Mouse (Mus musculus): Measurements from ENCODE around the gene Tmem221. TPM values are rescaled to one million over a fixed set of nuclear protein-coding genes. Genes with fewer than 3 reads are reported as not detected.
A peak's percentile ranks its signal among the peaks of the same experiment; 100 is the strongest.

Gene Tmem221
- polyA plus RNA-seq, 1 experiment from 2014 or later: 0.56 TPM

DNA sequence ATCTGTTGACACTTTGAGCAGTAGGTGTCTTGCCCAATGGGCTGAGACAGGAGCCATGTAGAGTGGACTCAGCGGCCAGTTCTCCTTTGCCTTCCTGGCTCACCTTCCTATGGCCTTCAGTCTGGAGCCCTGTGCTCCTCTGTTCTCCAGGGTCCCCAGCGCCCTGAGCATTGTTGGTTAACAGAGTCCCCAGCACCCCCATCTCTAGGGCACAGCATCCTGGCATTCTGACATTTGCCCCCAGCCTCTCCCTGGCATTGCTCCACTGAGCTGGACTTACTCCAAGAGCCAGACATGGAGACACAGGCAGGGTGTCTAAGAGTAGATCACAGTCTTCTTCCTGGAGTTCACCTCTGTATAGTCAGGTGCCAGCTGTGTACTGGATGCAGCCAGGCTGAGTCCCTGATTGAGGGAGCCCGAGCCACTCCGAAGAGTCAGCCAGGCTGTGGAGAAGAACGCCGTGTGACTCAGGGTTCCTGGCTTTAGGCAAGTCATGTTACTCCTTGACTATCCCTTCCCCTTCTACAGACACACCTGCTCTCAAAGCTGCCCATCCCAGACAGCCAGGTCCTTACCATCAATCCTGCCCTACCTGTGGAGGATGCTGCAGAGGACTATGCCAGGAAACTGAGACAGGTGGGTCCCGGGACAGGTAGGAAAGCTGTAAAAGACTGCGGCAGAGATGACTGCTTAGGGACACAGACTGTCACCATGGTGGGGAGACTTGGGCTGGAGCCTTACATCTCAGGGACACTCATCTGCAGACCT is 35.1 kb upstream of the Tmem221 start:
- Histone ChIP-seq H3K27ac (no peak overlapping the region), H3K9ac (no peak overlapping the region), H3K4me1 (peaks cover 19% of the 10 kb centered on the region), H3K27me3 (no peaks in the 10 kb centered on the region), H3K36me3 (no peaks in the 10 kb centered on the region), H3K4me3 (no peak overlapping the region), H3K4me2 (replicated peaks) (peak overlapping the region; percentile 94; the same call in 1 of the 2 replicates), H3K9me3 (replicated peaks) (no peaks in the 10 kb centered on the region)
- 96% methylated on average over 8 of the region's 8 CpGs for WGBS
- ATAC-seq (ENCODE audit: low FRiP score): no peak

DNA sequence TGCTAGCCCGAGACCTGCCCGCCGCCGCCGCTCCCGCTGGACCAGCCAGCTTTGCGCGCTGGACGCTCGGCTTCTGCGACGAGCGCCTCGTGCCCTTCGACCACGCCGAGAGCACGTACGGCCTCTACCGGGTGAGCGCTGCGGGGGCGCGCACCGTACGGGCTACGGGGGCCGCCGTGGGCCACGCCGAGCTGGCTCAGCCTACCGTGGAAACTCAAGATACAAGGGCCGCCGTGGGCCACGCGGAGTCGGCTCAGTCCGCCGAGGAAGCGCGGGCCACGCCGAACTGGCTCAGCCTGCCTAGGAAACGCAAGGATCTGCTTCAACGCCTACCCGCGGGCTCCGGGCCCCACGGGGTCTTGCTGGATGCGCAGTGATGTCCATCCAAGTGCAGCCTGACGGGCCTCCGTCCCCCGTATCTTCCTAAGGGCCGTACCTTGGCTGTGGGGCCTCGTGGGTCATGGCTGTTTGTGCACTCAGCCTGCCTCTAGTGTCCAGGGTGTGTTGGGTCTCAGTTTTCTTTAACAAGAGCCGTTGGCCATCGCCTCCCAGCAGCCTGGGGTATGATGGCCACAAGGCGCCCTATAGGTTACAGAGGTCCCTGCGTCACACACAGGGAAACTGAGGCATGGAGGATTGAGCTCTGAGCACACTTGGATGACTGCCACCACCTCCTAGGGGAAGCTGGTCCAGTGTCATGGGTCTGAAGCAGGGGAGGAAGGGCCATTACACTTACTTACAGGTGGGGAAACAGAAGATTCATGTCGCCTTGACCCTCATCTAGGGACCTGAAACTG is 33.9 kb upstream of the Tmem221 start:
- WGBS: 6% methylated on average over 49 of the region's 60 CpGs
- ATAC-seq (ENCODE audit: low FRiP score): peak; percentile 71
- peak overlapping the region; percentile 94 for H3K4me2 ChIP-seq (replicated peaks)
- H3K36me3 ChIP-seq: no peaks in the 10 kb centered on the region
- no peaks in the 10 kb centered on the region for H3K9me3 ChIP-seq (replicated peaks)
- peaks cover 19% of the 10 kb centered on the region for H3K4me1 ChIP-seq
- H3K27ac ChIP-seq: peak overlapping the region; percentile 99
- H3K27me3 ChIP-seq: no peaks in the 10 kb centered on the region
- peak overlapping the region; percentile 86 for H3K4me3 ChIP-seq
- peak overlapping the region; percentile 93 for H3K9ac ChIP-seq

DNA sequence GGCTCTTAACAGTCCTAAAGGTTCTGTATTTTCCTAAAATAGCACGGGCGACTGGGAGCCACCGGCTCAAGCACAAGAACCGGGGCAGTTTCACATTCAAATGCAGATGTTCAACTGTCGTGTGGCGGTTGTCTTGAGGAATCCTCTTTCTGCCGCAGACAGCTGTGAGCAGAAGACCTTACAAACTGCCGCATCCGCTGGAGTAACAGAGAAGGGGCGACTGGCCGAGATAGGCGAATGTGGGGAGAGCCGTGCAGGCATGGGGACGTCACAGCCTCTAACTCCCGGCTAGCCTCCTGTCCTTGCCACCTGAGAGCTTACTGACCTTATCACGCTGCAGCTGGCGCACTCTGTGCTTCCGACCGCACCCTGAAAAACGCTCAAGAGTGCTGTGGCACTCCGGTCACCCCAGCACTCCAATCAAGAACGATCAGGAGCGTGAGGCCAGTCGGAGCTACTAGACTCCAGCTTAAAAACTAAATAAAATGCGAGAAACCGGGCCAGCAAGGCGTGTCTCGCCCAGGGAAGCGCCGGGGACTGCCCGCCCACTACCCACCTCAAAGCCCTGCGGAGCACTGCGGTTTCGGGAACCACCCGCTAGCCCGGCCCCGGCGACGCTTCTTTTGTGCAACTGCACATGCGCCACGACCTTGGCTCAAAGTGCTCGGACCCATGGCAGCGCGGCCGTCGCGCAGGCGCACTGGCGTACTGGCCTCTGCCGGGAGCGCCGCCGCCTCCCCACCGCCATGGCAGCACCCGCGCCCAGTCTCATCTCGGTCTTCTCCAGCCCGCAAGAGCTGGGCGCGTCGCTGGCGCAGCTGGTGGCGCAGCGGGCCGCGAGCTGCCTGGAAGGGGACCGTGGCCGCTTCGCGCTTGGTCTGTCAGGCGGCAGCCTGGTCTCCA is 33.1 kb upstream of the Tmem221 start, which contains the start of gene Pgls:
Gene Pgls (plus strand): TSS at position 706 of the 903 bp plus-strand sequence.
- 0 out of 2 replicates have a peak, but pooled peaks cover 6% of the 10 kb centered on the region for H3K36me3 ChIP-seq
- H3K4me2 ChIP-seq (replicated peaks): peak within 1 kb of the TSS; percentile 94
- H3K9me3 ChIP-seq (replicated peaks): no peaks in the 10 kb centered on the region
- WGBS: under 1% methylated on average over 69 of the region's 71 CpGs
- peaks cover 19% of the 10 kb centered on the region for H3K4me1 ChIP-seq
- H3K27me3 ChIP-seq: no peaks in the 10 kb centered on the region
- peak within 1 kb of the TSS; percentile 99 for H3K27ac ChIP-seq
- peak within 1 kb of the TSS; percentile 86 for H3K4me3 ChIP-seq
- peak; percentile 88 for ATAC-seq (ENCODE audit: low FRiP score)
- peak within 1 kb of the TSS; percentile 93 for H3K9ac ChIP-seq

DNA sequence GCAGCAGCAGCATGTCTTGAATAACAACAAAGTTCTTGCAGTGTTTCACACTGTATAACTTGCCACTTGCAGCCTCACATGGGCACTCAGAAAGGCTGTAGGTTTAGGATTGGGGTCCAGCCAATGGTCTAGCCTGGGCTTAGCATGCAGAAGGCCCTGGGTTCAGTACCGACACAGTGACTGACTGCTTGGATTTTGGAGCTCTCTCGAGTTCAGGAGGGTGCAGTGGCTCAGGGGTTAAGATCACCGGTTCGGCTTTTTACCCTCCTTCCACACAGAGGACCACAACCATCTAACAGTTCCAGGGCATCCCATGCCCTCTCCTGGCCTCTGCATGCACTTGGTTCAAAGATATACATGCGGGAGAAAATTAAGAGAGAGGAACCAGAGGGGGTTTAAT is 32.3 kb upstream of the Tmem221 start:
- Histone ChIP-seq H3K36me3 (peaks cover 8% of the 10 kb centered on the region), H3K4me3 (peak overlapping the region; percentile 86), H3K4me2 (replicated peaks) (peak overlapping the region; percentile 94), H3K9ac (peak overlapping the region; percentile 93), H3K4me1 (peaks cover 19% of the 10 kb centered on the region), H3K9me3 (replicated peaks) (no peaks in the 10 kb centered on the region), H3K27me3 (no peaks in the 10 kb centered on the region), H3K27ac (no peak overlapping the region)
- no peak for ATAC-seq (ENCODE audit: low FRiP score)
- 24% methylated on average over 5 of the region's 5 CpGs for WGBS

DNA sequence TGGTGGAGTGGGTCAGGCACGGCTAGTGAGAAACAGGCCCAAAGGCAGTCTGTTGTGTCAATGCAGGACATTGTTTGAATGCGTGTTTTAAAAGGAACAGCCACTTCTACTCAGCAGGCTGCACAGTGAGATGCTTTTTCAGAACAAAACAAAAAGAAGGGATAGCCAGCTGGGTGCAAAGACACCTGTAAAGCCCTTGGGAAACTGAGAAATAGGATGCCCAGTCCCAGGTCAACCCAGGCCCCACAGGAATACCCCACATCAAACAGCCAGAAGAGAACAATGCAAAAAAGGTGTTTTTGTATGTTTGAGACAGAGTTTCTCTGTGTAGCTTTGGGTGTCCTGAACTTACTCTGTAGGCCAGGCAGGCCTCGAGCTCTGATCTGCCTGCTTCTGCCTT is 30.1 kb upstream of the Tmem221 start:
- WGBS: 65% methylated on average over 3 of the region's 3 CpGs
- ATAC-seq (ENCODE audit: low FRiP score): no peak
- H3K4me2 ChIP-seq (replicated peaks): no peak overlapping the region
- no peaks in the 10 kb centered on the region for H3K27me3 ChIP-seq
- H3K4me3 ChIP-seq: no peak overlapping the region
- H3K36me3 ChIP-seq: peaks cover 30% of the 10 kb centered on the region
- H3K4me1 ChIP-seq: peaks cover 19% of the 10 kb centered on the region
- H3K9me3 ChIP-seq (replicated peaks): no peaks in the 10 kb centered on the region
- H3K9ac ChIP-seq: no peak overlapping the region
- no peak overlapping the region for H3K27ac ChIP-seq

DNA sequence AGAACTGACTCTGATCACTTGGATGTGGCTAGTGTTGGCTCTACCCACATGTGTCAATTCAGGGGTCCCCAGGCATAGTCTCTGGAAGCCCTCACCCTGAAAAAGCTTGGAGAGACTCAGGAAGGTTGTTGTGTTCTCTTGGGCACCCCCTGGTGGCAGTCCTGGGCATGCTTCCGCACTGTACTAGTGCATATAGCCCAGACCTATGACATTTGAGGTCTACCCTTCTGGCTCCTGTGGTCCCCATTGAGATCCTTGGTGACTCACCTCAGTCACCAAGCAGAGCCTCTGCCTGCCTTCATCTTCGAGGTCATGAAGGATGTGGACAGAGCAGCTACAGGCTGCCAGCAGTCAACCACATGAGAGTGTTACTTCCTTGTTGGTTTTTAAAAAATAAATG is 28.2 kb upstream of the Tmem221 start:
- Histone ChIP-seq H3K4me3 (no peak overlapping the region), H3K27me3 (no peaks in the 10 kb centered on the region), H3K4me1 (peaks cover 8% of the 10 kb centered on the region), H3K27ac (no peak overlapping the region), H3K9ac (no peak overlapping the region), H3K4me2 (replicated peaks) (no peak overlapping the region), H3K36me3 (peaks cover 32% of the 10 kb centered on the region), H3K9me3 (replicated peaks) (no peaks in the 10 kb centered on the region)
- 88% methylated on average over 2 of the region's 2 CpGs for WGBS
- ATAC-seq (ENCODE audit: low FRiP score): no peak

DNA sequence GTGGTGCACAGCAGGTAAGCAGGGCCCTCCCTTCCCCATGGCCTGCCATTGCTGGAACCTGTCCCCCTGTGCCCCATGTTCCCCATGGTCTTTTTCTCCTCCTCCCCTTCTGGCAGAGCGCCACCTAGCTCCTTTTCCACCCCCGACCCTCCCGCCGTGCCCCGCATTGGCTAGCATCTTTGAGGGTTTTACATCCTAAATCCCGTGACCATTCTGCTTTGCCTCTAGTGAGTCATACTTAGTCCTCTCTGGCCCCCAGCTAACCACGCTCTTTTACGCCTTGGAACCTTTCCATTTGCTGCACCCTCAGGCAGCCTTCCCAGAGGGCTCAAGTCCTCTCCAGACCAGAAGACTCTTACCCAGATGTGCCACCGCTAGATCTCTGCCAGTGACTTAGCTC is 21.5 kb upstream of the Tmem221 start:
- H3K4me3 ChIP-seq: no peak overlapping the region
- WGBS: 41% methylated on average over 9 of the region's 9 CpGs
- no peaks in the 10 kb centered on the region for H3K9me3 ChIP-seq (replicated peaks)
- peaks cover 4% of the 10 kb centered on the region; the same call in 1 of the 2 replicates for H3K4me1 ChIP-seq
- no peak; the same call in 1 of the 2 replicates for ATAC-seq (ENCODE audit: low FRiP score)
- no peak overlapping the region for H3K9ac ChIP-seq
- H3K27me3 ChIP-seq: peaks cover 8% of the 10 kb centered on the region; the same call in 1 of the 2 replicates
- peaks cover 33% of the 10 kb centered on the region for H3K36me3 ChIP-seq
- H3K4me2 ChIP-seq (replicated peaks): no peak overlapping the region
- no peak overlapping the region for H3K27ac ChIP-seq

DNA sequence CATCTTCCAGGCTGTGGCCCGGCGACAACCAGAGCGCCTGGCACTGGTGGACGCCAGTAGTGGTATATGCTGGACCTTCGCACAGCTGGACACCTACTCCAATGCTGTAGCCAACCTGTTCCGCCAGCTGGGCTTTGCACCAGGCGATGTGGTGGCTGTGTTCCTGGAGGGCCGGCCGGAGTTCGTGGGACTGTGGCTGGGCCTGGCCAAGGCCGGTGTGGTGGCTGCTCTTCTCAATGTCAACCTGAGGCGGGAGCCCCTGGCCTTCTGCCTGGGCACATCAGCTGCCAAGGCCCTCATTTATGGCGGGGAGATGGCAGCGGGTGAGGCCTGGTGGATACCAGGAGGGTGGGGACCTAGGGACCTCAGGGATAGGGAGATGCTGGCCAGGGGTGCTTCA is 20.8 kb upstream of the Tmem221 start:
- WGBS: 92% methylated on average over 14 of the region's 14 CpGs
- Histone ChIP-seq H3K36me3 (peaks cover 26% of the 10 kb centered on the region), H3K4me3 (no peak overlapping the region), H3K9me3 (replicated peaks) (no peaks in the 10 kb centered on the region), H3K4me1 (peaks cover 4% of the 10 kb centered on the region; the same call in 1 of the 2 replicates), H3K9ac (no peak overlapping the region), H3K27me3 (peaks cover 8% of the 10 kb centered on the region; the same call in 1 of the 2 replicates), H3K4me2 (replicated peaks) (no peak overlapping the region), H3K27ac (no peak overlapping the region)
- no peak for ATAC-seq (ENCODE audit: low FRiP score)

DNA sequence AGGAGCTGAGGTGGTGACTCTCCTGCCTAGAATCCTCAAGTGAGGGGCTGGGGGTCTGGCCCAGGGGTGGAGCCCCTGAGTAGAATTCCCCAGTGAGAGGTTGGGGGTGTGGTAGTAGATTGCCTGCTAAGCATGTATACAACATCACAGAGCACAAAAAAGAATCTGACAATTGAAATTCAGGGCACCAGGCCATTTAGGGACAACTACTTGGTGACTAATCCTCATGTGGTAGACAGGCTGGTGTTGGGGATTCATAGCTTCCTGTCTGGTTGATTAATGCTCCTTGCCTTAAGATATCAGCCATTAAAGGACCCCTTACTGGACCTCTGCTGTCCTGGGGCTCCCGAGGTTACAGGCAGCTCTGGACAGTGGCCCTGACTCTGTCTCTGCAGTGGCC is 20.3 kb upstream of the Tmem221 start:
- 65% methylated on average over 1 of the region's 1 CpGs for WGBS
- H3K4me2 ChIP-seq (replicated peaks): no peak overlapping the region
- no peak overlapping the region for H3K4me3 ChIP-seq
- no peak overlapping the region for H3K9ac ChIP-seq
- no peaks in the 10 kb centered on the region for H3K9me3 ChIP-seq (replicated peaks)
- ATAC-seq (ENCODE audit: low FRiP score): no peak
- peaks cover 8% of the 10 kb centered on the region; the same call in 1 of the 2 replicates for H3K27me3 ChIP-seq
- peaks cover 21% of the 10 kb centered on the region for H3K36me3 ChIP-seq
- peaks cover 4% of the 10 kb centered on the region; the same call in 1 of the 2 replicates for H3K4me1 ChIP-seq
- H3K27ac ChIP-seq: no peak overlapping the region

DNA sequence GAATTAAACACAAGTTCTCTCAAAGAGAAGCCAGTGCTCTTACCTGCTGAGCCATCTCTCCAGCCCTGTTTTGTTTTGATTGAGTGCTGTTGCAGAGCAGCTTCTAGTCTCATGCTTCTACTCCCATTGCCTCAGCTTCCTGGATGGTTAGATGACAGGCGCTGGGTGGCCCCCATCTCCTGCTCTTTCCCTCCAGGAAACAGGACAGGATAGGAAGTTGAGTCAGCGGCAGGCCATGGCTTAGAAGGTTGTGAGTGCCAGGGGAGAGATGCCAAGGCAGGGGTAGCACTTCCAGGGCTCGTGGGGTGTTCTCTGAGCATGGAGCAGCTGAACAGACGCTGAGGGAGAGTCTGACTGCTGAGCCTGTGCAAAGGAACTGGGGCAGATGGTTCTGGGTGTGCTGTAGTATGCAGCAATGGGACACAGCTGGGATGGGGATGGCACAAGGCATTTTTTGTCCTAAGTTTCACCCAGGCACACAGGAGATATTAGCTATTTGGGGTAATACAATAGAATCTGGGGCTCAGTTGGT is 19.3 kb upstream of the Tmem221 start:
- no peaks in the 10 kb centered on the region for H3K9me3 ChIP-seq (replicated peaks)
- H3K27ac ChIP-seq: no peak overlapping the region
- no peak overlapping the region for H3K9ac ChIP-seq
- 83% methylated on average over 4 of the region's 4 CpGs for WGBS
- H3K27me3 ChIP-seq: peaks cover 8% of the 10 kb centered on the region; the same call in 1 of the 2 replicates
- no peak overlapping the region for H3K4me2 ChIP-seq (replicated peaks)
- no peak for ATAC-seq (ENCODE audit: low FRiP score)
- peaks cover 18% of the 10 kb centered on the region for H3K36me3 ChIP-seq
- H3K4me3 ChIP-seq: no peak overlapping the region
- peaks cover 4% of the 10 kb centered on the region; the same call in 1 of the 2 replicates for H3K4me1 ChIP-seq

DNA sequence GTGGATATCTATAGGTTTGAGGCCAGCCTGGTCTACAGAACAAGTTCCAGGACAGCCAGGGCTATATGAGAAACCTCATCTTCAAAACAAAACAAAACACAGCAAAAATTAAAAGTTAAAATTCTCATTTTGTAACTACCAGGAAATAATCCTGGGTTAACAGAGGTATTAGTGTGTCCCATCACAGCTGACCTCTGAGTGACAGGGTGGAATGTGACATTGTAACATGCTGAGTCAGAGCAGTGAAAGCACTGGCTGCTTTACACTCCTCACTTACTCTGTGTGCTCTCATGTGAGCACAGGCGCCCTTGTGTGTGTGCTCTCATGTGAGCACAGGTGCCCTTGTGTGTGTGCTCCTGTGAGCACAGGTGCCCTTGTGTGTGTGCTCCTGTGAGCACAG is 16.3 kb upstream of the Tmem221 start:
- Histone ChIP-seq H3K4me3 (no peak overlapping the region), H3K9ac (no peak overlapping the region), H3K4me2 (replicated peaks) (no peak overlapping the region), H3K27me3 (peaks cover 7% of the 10 kb centered on the region; the same call in 1 of the 2 replicates), H3K36me3 (peaks cover 3% of the 10 kb centered on the region; the same call in 1 of the 2 replicates), H3K9me3 (replicated peaks) (no peaks in the 10 kb centered on the region), H3K27ac (no peak overlapping the region), H3K4me1 (peaks cover 8% of the 10 kb centered on the region)
- ATAC-seq (ENCODE audit: low FRiP score): no peak
- 65% methylated on average over 1 of the region's 1 CpGs for WGBS
